Mouse (Mus musculus): ENCODE data around the gene Ctbp1.

DNA sequence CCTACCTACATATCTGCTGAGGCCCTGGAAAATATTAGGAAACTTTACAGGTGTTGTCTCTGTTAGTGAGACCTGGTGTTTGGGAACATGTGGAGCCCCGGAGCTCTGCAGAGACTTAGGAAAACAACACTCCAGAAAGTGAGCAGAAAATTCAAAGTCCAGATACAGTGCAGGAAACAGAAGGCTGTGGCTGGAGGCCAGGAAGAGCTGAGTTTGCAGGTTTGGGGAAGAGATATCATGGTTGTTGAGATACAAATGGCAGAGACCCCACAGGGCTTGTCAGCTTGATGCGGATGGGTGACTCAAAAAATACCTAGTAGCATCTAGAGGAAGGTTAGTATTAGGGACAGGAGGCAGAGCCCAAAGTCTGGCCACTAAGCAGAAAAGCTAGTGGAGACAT is 2.5 kb upstream of the Ctbp1 start:
- TF ChIP-seq CTCF (IDR thresholded peaks at IDR 0.05; ENCODE audit: borderline replicate concordance, insufficient read depth, low read length) (no peak), POLR2A (IDR thresholded peaks at IDR 0.05; ENCODE audit: low read depth, low read length) (no peak)
